In genomic region chr2:150874508-150874907, GRCm38 (mm10) we compare ENCODE assay signal across 29 mouse cellular contexts. TPM values are rescaled to one million over a fixed set of nuclear protein-coding genes. Genes with fewer than 3 reads are reported as not detected.
DNase-seq lines count a peak whose midpoint lies in the region; ATAC-seq and TF ChIP-seq lines count a peak whose summit lies in the region.
"Had no signal": no experiment of that assay in that cellular context is flagged by ENCODE, and none has a peak within 500 bp of the region (broad histone marks: within the 10 kb centered on the region; RNA-seq: fewer than 3 reads in every experiment).

No protein-coding gene starts in this region.

- no peak overlapping the region for H3K27ac ChIP-seq in heart, embryonic 10.5 days
- no peak overlapping the region for H3K27ac ChIP-seq in MEL (ENCODE audit: control insufficient read depth, low read depth, low read length)
- H3K27ac ChIP-seq in macrophage, result peak overlapping the region; percentile 19; the same call in 1 of the 2 replicates
- H3K27ac ChIP-seq in stomach, postnatal 0 days (replicated peaks), result no peak overlapping the region
- H3K27ac ChIP-seq in forebrain, embryonic 12.5 days, result no peak overlapping the region
- no peak overlapping the region for H3K27ac ChIP-seq in hindbrain, postnatal 0 days
- H3K27ac ChIP-seq: embryonic facial prominence, embryonic 12.5 days; forebrain, embryonic 13.5 days; heart, embryonic 15.5 days; hindbrain, embryonic 15.5 days; layer of hippocampus, adult 2 months; limb, embryonic 12.5 days; midbrain, embryonic 15.5 days; neural tube, embryonic 13.5 days had no signal

- TF ChIP-seq CTCF in MEL (IDR thresholded peaks at IDR 0.05 in 2 of 3, conservative IDR thresholded peaks at IDR 0.05 in 1 of 3; ENCODE audit: control insufficient read depth in 1 of 3, insufficient read depth in 1 of 3, low read depth in 2 of 3, low read length in 3 of 3, poor library complexity in 1 of 3, severe bottlenecking in 1 of 3), result no peak
- TF ChIP-seq CTCF in stomach, postnatal 0 days (IDR thresholded peaks at IDR 0.05; ENCODE audit: low read depth), result no peak
- no peak for TF ChIP-seq CTCF in hindbrain, postnatal 0 days (IDR thresholded peaks at IDR 0.05; ENCODE audit: low read depth)

- WGBS in heart, embryonic 10.5 days, result 90% methylated on average over 1 of the region's 1 CpGs
- WGBS in macrophage (ENCODE audit: missing documents), result 93% methylated on average over 1 of the region's 1 CpGs
- WGBS in stomach, postnatal 0 days, result 65% methylated on average over 1 of the region's 1 CpGs
- 100% methylated on average over 1 of the region's 1 CpGs for WGBS in forebrain, embryonic 12.5 days
- 90% methylated on average over 1 of the region's 1 CpGs for WGBS in hindbrain, postnatal 0 days

- no peak for TF ChIP-seq POLR2A in MEL (IDR thresholded peaks at IDR 0.05; ENCODE audit: control insufficient read depth in 1 of 2, insufficient read depth in 1 of 2, low read depth in 1 of 2, low read length in 2 of 2, poor library complexity in 1 of 2)

- no peaks in the 10 kb centered on the region for H3K9me3 ChIP-seq in heart, embryonic 10.5 days
- no peaks in the 10 kb centered on the region for H3K9me3 ChIP-seq in MEL (replicated peaks; ENCODE audit: insufficient read depth, low read length)
- H3K9me3 ChIP-seq in stomach, postnatal 0 days (ENCODE audit: control insufficient read depth, low read length), result no peaks in the 10 kb centered on the region
- no peaks in the 10 kb centered on the region for H3K9me3 ChIP-seq in forebrain, embryonic 12.5 days
- no peaks in the 10 kb centered on the region for H3K9me3 ChIP-seq in hindbrain, postnatal 0 days (ENCODE audit: low read length)
- H3K9me3 ChIP-seq: embryonic facial prominence, embryonic 12.5 days; forebrain, embryonic 13.5 days; heart, embryonic 15.5 days; hindbrain, embryonic 15.5 days; limb, embryonic 12.5 days; midbrain, embryonic 15.5 days; neural tube, embryonic 13.5 days had no signal

- H3K4me1 ChIP-seq in heart, embryonic 10.5 days, result no peaks in the 10 kb centered on the region
- H3K4me1 ChIP-seq in MEL (ENCODE audit: control insufficient read depth in 1 of 2, insufficient read depth in 2 of 2, low read length in 2 of 2), result peaks cover 0 to 4% of the 10 kb centered on the region in 2 experiments; a peak in 2 of 4 replicates
- H3K4me1 ChIP-seq in stomach, postnatal 0 days (replicated peaks; ENCODE audit: control insufficient read depth, insufficient read depth), result no peaks in the 10 kb centered on the region
- no peaks in the 10 kb centered on the region for H3K4me1 ChIP-seq in forebrain, embryonic 12.5 days
- H3K4me1 ChIP-seq in hindbrain, postnatal 0 days (ENCODE audit: insufficient read depth, low read length), result no peaks in the 10 kb centered on the region
- H3K4me1 ChIP-seq: embryonic facial prominence, embryonic 12.5 days; forebrain, embryonic 13.5 days; hindbrain, embryonic 15.5 days; limb, embryonic 12.5 days; midbrain, embryonic 15.5 days had no signal

- H3K4me3 ChIP-seq in heart, embryonic 10.5 days, result no peak overlapping the region
- H3K4me3 ChIP-seq in MEL (ENCODE audit: control insufficient read depth in 1 of 2, insufficient read depth in 1 of 2, low read depth in 2 of 2, low read length in 2 of 2) (no peak overlapping the region), macrophage (ENCODE audit: inconsistent target) (no peak overlapping the region)
- no peak overlapping the region for H3K4me3 ChIP-seq in stomach, postnatal 0 days (ENCODE audit: low read depth, low read length)
- H3K4me3 ChIP-seq in forebrain, embryonic 12.5 days (replicated peaks), result no peak overlapping the region
- no peak overlapping the region for H3K4me3 ChIP-seq in hindbrain, postnatal 0 days (ENCODE audit: low read length)
- H3K4me3 ChIP-seq: embryonic facial prominence, embryonic 12.5 days; erythroblast, embryonic 14.5 days; forebrain, embryonic 13.5 days; heart, embryonic 15.5 days; hindbrain, embryonic 15.5 days; layer of hippocampus, adult 2 months; limb, embryonic 12.5 days; midbrain, embryonic 15.5 days; myocyte; neural tube, embryonic 13.5 days had no signal

- TF ChIP-seq EP300 in MEL (IDR thresholded peaks at IDR 0.05; ENCODE audit: low read depth in 1 of 2, low read length in 2 of 2), result no peak
- TF ChIP-seq EP300 in stomach, postnatal 0 days (optimal IDR thresholded peaks at IDR 0.05), result no peak

- TF ChIP-seq RAD21 in MEL (IDR thresholded peaks at IDR 0.05; ENCODE audit: low read depth, low read length), result no peak

- H3K36me3 ChIP-seq in heart, embryonic 10.5 days, result no peaks in the 10 kb centered on the region
- H3K36me3 ChIP-seq in MEL (ENCODE audit: control insufficient read depth in 1 of 2, insufficient read depth in 2 of 2, low read length in 2 of 2), result no peaks in the 10 kb centered on the region
- H3K36me3 ChIP-seq in macrophage (ENCODE audit: inconsistent target), result 0 out of 2 replicates have a peak, but pooled peaks cover 7% of the 10 kb centered on the region
- no peaks in the 10 kb centered on the region for H3K36me3 ChIP-seq in stomach, postnatal 0 days (ENCODE audit: control insufficient read depth, insufficient read depth, low read length)
- H3K36me3 ChIP-seq in forebrain, embryonic 12.5 days (replicated peaks), result no peaks in the 10 kb centered on the region
- H3K36me3 ChIP-seq in hindbrain, postnatal 0 days (ENCODE audit: insufficient read depth, low read length), result no peaks in the 10 kb centered on the region; the same call in 1 of the 2 replicates
- H3K36me3 ChIP-seq: embryonic facial prominence, embryonic 12.5 days; heart, embryonic 15.5 days; hindbrain, embryonic 15.5 days; limb, embryonic 12.5 days; midbrain, embryonic 15.5 days; neural tube, embryonic 13.5 days had no signal

- peak; percentile 71 for DNase-seq in heart, adult 11 months
- DNase-seq in heart, embryonic 10.5 days (ENCODE audit: low spot score), result no peak
- DNase-seq in MEL (ENCODE audit: low read depth, low spot score), result peak; percentile 30
- no peak for DNase-seq in stomach, postnatal 0 days (ENCODE audit: low spot score)
- no peak for DNase-seq in hindbrain, postnatal 0 days (ENCODE audit: low spot score)
- DNase-seq: adrenal gland, adult 8-10 months; cerebellum, adult 9-11 months; gastrocnemius, postnatal 14 days; heart, postnatal 36 days; kidney, postnatal 25 days; layer of hippocampus, postnatal 36 days; liver, postnatal 0 days; lung, postnatal 10 days; right cerebral cortex, adult 18-20 months; thymus, adult 2 months had no signal

- no peak overlapping the region for H3K9ac ChIP-seq in MEL (ENCODE audit: control insufficient read depth, low read depth, low read length, poor library complexity, severe bottlenecking)
- no peak overlapping the region for H3K9ac ChIP-seq in stomach, postnatal 0 days (ENCODE audit: low read length)
- no peak overlapping the region for H3K9ac ChIP-seq in forebrain, embryonic 12.5 days
- no peak overlapping the region for H3K9ac ChIP-seq in hindbrain, postnatal 0 days (replicated peaks; ENCODE audit: low read length)
- H3K9ac ChIP-seq: embryonic facial prominence, embryonic 12.5 days; forebrain, embryonic 13.5 days; heart, embryonic 15.5 days; hindbrain, embryonic 15.5 days; limb, embryonic 12.5 days; liver, postnatal 0 days; midbrain, embryonic 15.5 days; neural tube, embryonic 13.5 days had no signal

- H3K27me3 ChIP-seq in heart, embryonic 10.5 days (ENCODE audit: insufficient read depth, poor library complexity, severe bottlenecking), result no peaks in the 10 kb centered on the region
- no peaks in the 10 kb centered on the region for H3K27me3 ChIP-seq in MEL (ENCODE audit: control insufficient read depth in 1 of 2, insufficient read depth in 2 of 2, low read length in 2 of 2)
- H3K27me3 ChIP-seq in stomach, postnatal 0 days (ENCODE audit: control insufficient read depth, insufficient read depth, low read length), result no peaks in the 10 kb centered on the region
- no peaks in the 10 kb centered on the region for H3K27me3 ChIP-seq in forebrain, embryonic 12.5 days
- H3K27me3 ChIP-seq in hindbrain, postnatal 0 days (ENCODE audit: insufficient read depth, low read length), result no peaks in the 10 kb centered on the region
- H3K27me3 ChIP-seq: embryonic facial prominence, embryonic 12.5 days; forebrain, embryonic 13.5 days; heart, embryonic 15.5 days; hindbrain, embryonic 15.5 days; limb, embryonic 12.5 days; midbrain, embryonic 15.5 days; neural tube, embryonic 13.5 days had no signal

- H3K79me2 ChIP-seq in MEL (ENCODE audit: control insufficient read depth, insufficient read depth, low read length, poor library complexity) (no peaks in the 10 kb centered on the region), macrophage (ENCODE audit: inconsistent target) (peaks cover 97% of the 10 kb centered on the region)

- ATAC-seq in stomach, postnatal 0 days (ENCODE audit: low FRiP score, low TSS enrichment), result 0 out of 2 replicates have a peak, but pooled peaks have one; percentile 49
- ATAC-seq in forebrain, embryonic 12.5 days (ENCODE audit: low FRiP score), result no peak
- ATAC-seq in hindbrain, postnatal 0 days, result no peak
- ATAC-seq: forebrain, embryonic 13.5 days; intestine, postnatal 0 days; liver, postnatal 0 days; midbrain, embryonic 15.5 days had no signal

- H3K4me2 ChIP-seq in stomach, postnatal 0 days (replicated peaks; ENCODE audit: low read depth), result no peak overlapping the region
- no peak overlapping the region for H3K4me2 ChIP-seq in forebrain, embryonic 12.5 days
- no peak overlapping the region for H3K4me2 ChIP-seq in hindbrain, postnatal 0 days (ENCODE audit: low read depth, low read length)
- H3K4me2 ChIP-seq: embryonic facial prominence, embryonic 12.5 days; forebrain, embryonic 13.5 days; heart, embryonic 15.5 days; hindbrain, embryonic 15.5 days; limb, embryonic 12.5 days; liver, embryonic 11.5 days; midbrain, embryonic 15.5 days; neural tube, embryonic 13.5 days had no signal

RNA-seq across cellular contexts. Expression of gene Abhd12, which starts 30.0 kb away (rescaled TPM):
- 53.7 and 54.8 TPM in 2 replicates for polyA plus RNA-seq in heart, embryonic 10.5 days (2016; fragmentation: Nextera tagmentation; extraction: Ambion mirVana)
- 21.8 and 23.7 TPM in 2 replicates for total RNA-seq in MEL (2012; rRNA removed)
- polyA plus RNA-seq in MEL (2012; ENCODE audit: insufficient read depth in 1 of 2, insufficient read length in 2 of 2, low read depth in 1 of 2, low replicate concordance in 2 of 2, missing spikeins in 1 of 2) (10 to 100 TPM in 1 of 2 experiments, not detected in 1; 29.4 TPM), macrophage (2018) (442 to 584 TPM (median 504 TPM) in 3 replicates)
- 100 to 1,000 TPM in 17 of 26 experiments, 10 to 100 TPM in 9; 15.2 to 321 (median 197) TPM for total RNA-seq in macrophage (2018; cell fraction: chromatin; rRNA removed)
- 100 to 1,000 TPM; 295 to 570 (median 393) TPM for total RNA-seq in macrophage (2018; cell fraction: cytosol; rRNA removed)
- total RNA-seq in macrophage (2018; cell fraction: nucleus; rRNA removed), result 100 to 1,000 TPM in 25 of 26 experiments, 10 to 100 TPM in 1; 61.2 to 444 (median 322) TPM
- polyA plus RNA-seq in stomach, postnatal 0 days (2015; fragmentation: Nextera tagmentation; extraction: Ambion mirVana), result 73.2 and 76.2 TPM in 2 replicates
- polyA plus RNA-seq in forebrain, embryonic 12.5 days (2016; fragmentation: Nextera tagmentation; extraction: Ambion mirVana), result 57.2 and 60.1 TPM in 2 replicates
- total RNA-seq in hindbrain, postnatal 0 days (2014; rRNA removed), result 158 and 167 TPM in 2 replicates
- 161 and 164 TPM in 2 replicates for polyA plus RNA-seq in hindbrain, postnatal 0 days (2015; fragmentation: Nextera tagmentation; extraction: Ambion mirVana)

RNA-seq across cellular contexts. Expression of gene Gins1, which starts 30.7 kb away (rescaled TPM):
- polyA plus RNA-seq in heart, embryonic 10.5 days (2016; fragmentation: Nextera tagmentation; extraction: Ambion mirVana), result 38.0 and 57.1 TPM in 2 replicates
- total RNA-seq in MEL (2012; rRNA removed), result 56.2 and 64.8 TPM in 2 replicates
- polyA plus RNA-seq in MEL (2012; ENCODE audit: insufficient read depth in 1 of 2, insufficient read length in 2 of 2, low read depth in 1 of 2, low replicate concordance in 2 of 2, missing spikeins in 1 of 2) (10 to 100 TPM in 1 of 2 experiments, not detected in 1; 68.7 TPM), macrophage (2018) (3.2 to 23.6 TPM (median 7.0 TPM) in 3 replicates)
- 10 to 100 TPM in 1 of 26 experiments, 1 to 10 TPM in 21, under 1 TPM in 3, not detected in 1; 0.92 to 13.1 (median 3.5) TPM for total RNA-seq in macrophage (2018; cell fraction: chromatin; rRNA removed)
- total RNA-seq in macrophage (2018; cell fraction: cytosol; rRNA removed), result 1 to 10 TPM; 1.7 to 8.0 (median 3.7) TPM
- 10 to 100 TPM in 2 of 26 experiments, 1 to 10 TPM in 22, not detected in 2; 1.5 to 16.8 (median 3.8) TPM for total RNA-seq in macrophage (2018; cell fraction: nucleus; rRNA removed)
- 10.7 and 11.0 TPM in 2 replicates for polyA plus RNA-seq in stomach, postnatal 0 days (2015; fragmentation: Nextera tagmentation; extraction: Ambion mirVana)
- 64.0 and 66.8 TPM in 2 replicates for polyA plus RNA-seq in forebrain, embryonic 12.5 days (2016; fragmentation: Nextera tagmentation; extraction: Ambion mirVana)
- 5.4 and 8.6 TPM in 2 replicates for total RNA-seq in hindbrain, postnatal 0 days (2014; rRNA removed)
- 12.7 and 14.9 TPM in 2 replicates for polyA plus RNA-seq in hindbrain, postnatal 0 days (2015; fragmentation: Nextera tagmentation; extraction: Ambion mirVana)

Comparison
In these comparisons a context has a peak if more than half of its experiments do, and no peak if none do; other contexts are left out.
1. DNase-seq: peak in heart, adult 11 months (single experiment) and MEL (single experiment); none in heart, embryonic 10.5 days (single experiment), stomach, postnatal 0 days (single experiment) and hindbrain, postnatal 0 days (single experiment).